Mouse (Mus musculus): ENCODE results near the gene Irs1. TPM values are rescaled to one million over a fixed set of nuclear protein-coding genes. Genes with fewer than 3 reads are reported as not detected.

Irs1 gene
- total RNA-seq (2021) = 10 to 100 TPM; 39.9 to 50.0 TPM
- 10.5 and 15.4 TPM in 2 replicates for polyA plus RNA-seq (2012; rRNA removed)
- long read RNA-seq, full-length matches to known transcripts = 16 of 23 reads
- long read RNA-seq, partial matches to known transcripts = 0 of 23 reads
- long read RNA-seq, other reads (novel, unspliced or antisense) = 7 of 23 reads

GRCm38 (mm10) chr1:82291151-82291797 lies at the start of gene Irs1:
Gene Irs1, minus strand, starts transcription at chr1:82291416.
- H3K9ac ChIP-seq (ENCODE audit: low read depth, low read length) = peak within 1 kb of the TSS; percentile 69
- intact Hi-C loops (cut with DNase I) = loop anchor here (5.0 to 10.0 kb wide), 4 partner anchors 194 to 696 kb away; no protein-coding TSS in a partner anchor
- H3K4me1 ChIP-seq (ENCODE audit: control insufficient read depth, insufficient read depth, low read length) = no peaks in the 10 kb centered on the region; the same call in none of the 2 replicates
- 0 out of 2 replicates have a peak, but pooled peaks cover 2% of the 10 kb centered on the region for H3K27me3 ChIP-seq (ENCODE audit: control insufficient read depth, insufficient read depth, low read length)
- peak within 1 kb of the TSS; percentile 67 for H3K4me3 ChIP-seq
- peaks cover 8% of the 10 kb centered on the region; the same call in 1 of the 2 replicates for H3K79me2 ChIP-seq (replicated peaks; ENCODE audit: control insufficient read depth, insufficient read depth, low read length)
- no peak; the same call in 1 of the 2 replicates for TF ChIP-seq POLR2A (IDR thresholded peaks at IDR 0.05; ENCODE audit: insufficient read depth, low read depth, low read length)
- TF ChIP-seq CTCF (IDR thresholded peaks at IDR 0.05) = peak; percentile 67
- peak within 1 kb of the TSS; percentile 82 for H3K27ac ChIP-seq
- H3K36me3 ChIP-seq (ENCODE audit: control insufficient read depth, insufficient read depth, low read length) = no peaks in the 10 kb centered on the region
- under 1% methylated on average over 52 of the region's 60 CpGs for WGBS
- peak; percentile 87 to 92 for DNase-seq

- TF ChIP-seq EP300 (IDR thresholded peaks at IDR 0.05; ENCODE audit: insufficient read depth, low read depth, low read length) = no peak
- no peak for TF ChIP-seq POLR2A (IDR thresholded peaks at IDR 0.05; ENCODE audit: insufficient read depth, low read depth, low read length)
- TF ChIP-seq CTCF (IDR thresholded peaks at IDR 0.05) = no peak
- Histone ChIP-seq H3K27me3 (ENCODE audit: control insufficient read depth, insufficient read depth, low read length) (no peaks in the 10 kb centered on the region), H3K36me3 (ENCODE audit: control insufficient read depth, insufficient read depth, low read length) (no peaks in the 10 kb centered on the region), H3K4me1 (ENCODE audit: control insufficient read depth, insufficient read depth, low read length) (no peaks in the 10 kb centered on the region), H3K27ac (no peak overlapping the region), H3K4me3 (no peak overlapping the region), H3K9ac (ENCODE audit: low read depth, low read length) (no peak overlapping the region), H3K79me2 (replicated peaks; ENCODE audit: control insufficient read depth, insufficient read depth, low read length) (no peaks in the 10 kb centered on the region; the same call in 1 of the 2 replicates)
- no peak for DNase-seq
- intact Hi-C loops (cut with DNase I) = no loop called here
- 94% methylated on average over 3 of the region's 3 CpGs for whole genome bisulfite sequencing
Measured at GRCm38 (mm10) chr1:82334506-82334905, 43.3 kb upstream of the Irs1 start.

GRCm38 (mm10) chr1:82329954-82330247 lies 38.7 kb upstream of the Irs1 start:
- no peak overlapping the region for H3K4me3 ChIP-seq
- H3K4me1 ChIP-seq (ENCODE audit: control insufficient read depth, insufficient read depth, low read length) = no peaks in the 10 kb centered on the region

GRCm38 (mm10) chr1:82329237-82329953 lies 38.2 kb upstream of the Irs1 start:
- intact Hi-C loops (cut with DNase I) = no loop called here
- Histone ChIP-seq H3K36me3 (ENCODE audit: control insufficient read depth, insufficient read depth, low read length) (no peaks in the 10 kb centered on the region), H3K9ac (ENCODE audit: low read depth, low read length) (no peak overlapping the region), H3K79me2 (replicated peaks; ENCODE audit: control insufficient read depth, insufficient read depth, low read length) (peaks cover 2% of the 10 kb centered on the region), H3K27me3 (ENCODE audit: control insufficient read depth, insufficient read depth, low read length) (no peaks in the 10 kb centered on the region), H3K4me3 (no peak overlapping the region), H3K27ac (no peak overlapping the region), H3K4me1 (ENCODE audit: control insufficient read depth, insufficient read depth, low read length) (no peaks in the 10 kb centered on the region; the same call in 1 of the 2 replicates)
- no peak for DNase-seq
- 89% methylated on average over 4 of the region's 4 CpGs for WGBS
- TF ChIP-seq POLR2A (IDR thresholded peaks at IDR 0.05; ENCODE audit: insufficient read depth, low read depth, low read length) (no peak), EP300 (IDR thresholded peaks at IDR 0.05; ENCODE audit: insufficient read depth, low read depth, low read length) (no peak)

More at GRCm38 (mm10) chr1:82329954-82330247, 38.7 kb upstream of the Irs1 start:
- H3K36me3 ChIP-seq (ENCODE audit: control insufficient read depth, insufficient read depth, low read length) = no peaks in the 10 kb centered on the region
- intact Hi-C loops (cut with DNase I) = no loop called here
- no peak overlapping the region for H3K9ac ChIP-seq (ENCODE audit: low read depth, low read length)
- TF ChIP-seq POLR2A (IDR thresholded peaks at IDR 0.05; ENCODE audit: insufficient read depth, low read depth, low read length) (no peak), CTCF (IDR thresholded peaks at IDR 0.05) (no peak), EP300 (IDR thresholded peaks at IDR 0.05; ENCODE audit: insufficient read depth, low read depth, low read length) (no peak)
- peaks cover 2% of the 10 kb centered on the region for H3K79me2 ChIP-seq (replicated peaks; ENCODE audit: control insufficient read depth, insufficient read depth, low read length)
- no peak overlapping the region for H3K27ac ChIP-seq
- DNase-seq = no peak
- no peaks in the 10 kb centered on the region for H3K27me3 ChIP-seq (ENCODE audit: control insufficient read depth, insufficient read depth, low read length)

GRCm38 (mm10) chr1:82328033-82328775 lies 37.0 kb upstream of the Irs1 start:
- TF ChIP-seq CTCF (IDR thresholded peaks at IDR 0.05) (no peak), POLR2A (IDR thresholded peaks at IDR 0.05; ENCODE audit: insufficient read depth, low read depth, low read length) (no peak), EP300 (IDR thresholded peaks at IDR 0.05; ENCODE audit: insufficient read depth, low read depth, low read length) (no peak)
- 90% methylated on average over 7 of the region's 7 CpGs for WGBS

More at GRCm38 (mm10) chr1:82328033-82328775, 37.0 kb upstream of the Irs1 start:
- peaks cover 2% of the 10 kb centered on the region for H3K79me2 ChIP-seq (replicated peaks; ENCODE audit: control insufficient read depth, insufficient read depth, low read length)
- no peaks in the 10 kb centered on the region for H3K27me3 ChIP-seq (ENCODE audit: control insufficient read depth, insufficient read depth, low read length)
- H3K4me3 ChIP-seq = no peak overlapping the region
- no peak overlapping the region for H3K9ac ChIP-seq (ENCODE audit: low read depth, low read length)
- H3K27ac ChIP-seq = no peak overlapping the region
- DNase-seq = no peak
- intact Hi-C loops (cut with DNase I) = no loop called here
- no peaks in the 10 kb centered on the region for H3K36me3 ChIP-seq (ENCODE audit: control insufficient read depth, insufficient read depth, low read length)
- H3K4me1 ChIP-seq (ENCODE audit: control insufficient read depth, insufficient read depth, low read length) = no peaks in the 10 kb centered on the region; the same call in 1 of the 2 replicates
